Mouse (Mus musculus) heart, embryonic 11.5 days (tissue): Measurements from ENCODE around the gene Jmjd4. TPM values are rescaled to one million over a fixed set of nuclear protein-coding genes. Genes with fewer than 3 reads are reported as not detected.
A peak's percentile ranks its signal among the peaks of the same experiment; 100 is the strongest.

Source experiments
- ATAC-seq: fragments of 200-750 bp; cut with Nextera tagmentation; replicated peaks from 2 replicates; pipeline ENCODE4 v1.8.0; 2017; ENCODE audit warnings: moderate library complexity; ENCODE audit not compliant: insufficient number of reproducible peaks, low FRiP score, low TSS enrichment
- H3K27ac ChIP-seq: fragments of 300-500 bp; sonication (generic); 2 replicates; pipeline ENCODE4 v1.5.1; 2014; ENCODE audit warnings: mild to moderate bottlenecking, low read depth, low read length
- H3K27me3 ChIP-seq: fragments of 300-500 bp; sonication (generic); 2 replicates; pipeline ENCODE4 v1.6.1; 2014; ENCODE audit warnings: mild to moderate bottlenecking, low read length, mixed read lengths; ENCODE audit not compliant: control insufficient read depth, insufficient read depth
- H3K36me3 ChIP-seq: fragments of 300-500 bp; sonication (generic); 2 replicates; pipeline ENCODE4 v1.6.1; 2014; ENCODE audit warnings: mild to moderate bottlenecking, low read length, moderate library complexity, mixed read lengths; ENCODE audit not compliant: control insufficient read depth, insufficient read depth
- H3K4me1 ChIP-seq: fragments of 300-500 bp; sonication (generic); 2 replicates; pipeline ENCODE4 v1.6.1; 2014; ENCODE audit warnings: low read length; ENCODE audit not compliant: control insufficient read depth, insufficient read depth
- H3K4me2 ChIP-seq: fragments of 300-500 bp; sonication (generic); 2 replicates; pipeline ENCODE4 v1.6.1; 2014; ENCODE audit warnings: mild to moderate bottlenecking, moderate library complexity
- H3K4me3 ChIP-seq: fragments of 300-500 bp; sonication (generic); 2 replicates; pipeline ENCODE4 v1.5.1; 2014; ENCODE audit warnings: low read depth, low read length
- H3K9ac ChIP-seq: fragments of 300-500 bp; sonication (generic); 2 replicates; pipeline ENCODE4 v1.6.1; 2014; ENCODE audit warnings: mild to moderate bottlenecking, low read depth, low read length, moderate library complexity
- H3K9me3 ChIP-seq: fragments of 300-500 bp; sonication (generic); replicated peaks from 2 replicates; pipeline ENCODE4 v1.6.1; 2016; ENCODE audit warnings: low read length; ENCODE audit not compliant: control insufficient read depth
- WGBS: fragments of 180-500 bp; shearing (Covaris S2); extraction: QIAGEN DNeasy Blood & Tissue Kit; methylation state at CpG from one replicate; pipeline ENCODE4 v1.1.7; 2014; ENCODE audit not compliant: insufficient replicate concordance; 5-methylcytosine and 5-hydroxymethylcytosine counted together
- polyA plus RNA-seq: library from polyadenylated mRNA; unstranded; fragments of >200 nt; fragmentation: Nextera tagmentation; extraction: Ambion mirVana; gene quantifications from 2 replicates; pipeline ENCODE4 v1.2.1, GENCODE M21; 2014

Gene Jmjd4
- polyA plus RNA-seq, 1 experiment from 2014 or later = 13.0 TPM

GRCm38 (mm10) chr11:59450230-59450771 is 456 bp downstream of the Jmjd4 start:
- Histone ChIP-seq H3K36me3 (peaks cover 9% of the 10 kb centered on the region), H3K4me1 (peaks cover 9% of the 10 kb centered on the region), H3K9ac (peak overlapping the region; percentile 81), H3K4me2 (peak overlapping the region; percentile 86), H3K27me3 (no peaks in the 10 kb centered on the region), H3K9me3 (no peaks in the 10 kb centered on the region), H3K27ac (peak overlapping the region; percentile 51; the same call in 1 of the 2 replicates), H3K4me3 (peak overlapping the region; percentile 77)
- WGBS = under 1% methylated on average over 38 of the region's 38 CpGs
- peak; percentile 63; the same call in 1 of the 2 replicates for ATAC-seq

- Histone ChIP-seq H3K27me3 (no peaks in the 10 kb centered on the region), H3K36me3 (peaks cover 9% of the 10 kb centered on the region), H3K4me1 (peaks cover 9% of the 10 kb centered on the region), H3K4me2 (peak within 1 kb of the TSS; percentile 86), H3K4me3 (peak within 1 kb of the TSS; percentile 77), H3K27ac (peak within 1 kb of the TSS; percentile 51; the same call in 1 of the 2 replicates), H3K9ac (peak within 1 kb of the TSS; percentile 81), H3K9me3 (no peaks in the 10 kb centered on the region)
- WGBS = 56% methylated on average over 4 of the region's 4 CpGs
- no peak for ATAC-seq
Observed at GRCm38 (mm10) chr11:59451086-59451485, 1.2 kb downstream of the Jmjd4 start, which contains the start of gene Snap47. Gene Snap47, minus strand, starts transcription at chr11:59451186.

GRCm38 (mm10) chr11:59456346-59456745 is 6.5 kb downstream of the Jmjd4 start:
- no peak overlapping the region for H3K9ac ChIP-seq
- WGBS = 75% methylated on average over 2 of the region's 2 CpGs
- peaks cover 8% of the 10 kb centered on the region for H3K4me1 ChIP-seq

GRCm38 (mm10) chr11:59456891-59457290 is 7.0 kb downstream of the Jmjd4 start:
- Histone ChIP-seq H3K4me2 (no peak overlapping the region), H3K36me3 (peaks cover 24% of the 10 kb centered on the region), H3K4me1 (peaks cover 7% of the 10 kb centered on the region), H3K27ac (no peak overlapping the region), H3K9ac (no peak overlapping the region), H3K27me3 (no peaks in the 10 kb centered on the region), H3K9me3 (no peaks in the 10 kb centered on the region), H3K4me3 (no peak overlapping the region)
- no peak for ATAC-seq
- 90% methylated on average over 2 of the region's 2 CpGs for WGBS

More at GRCm38 (mm10) chr11:59456346-59456745, 6.5 kb downstream of the Jmjd4 start:
- H3K36me3 ChIP-seq = peaks cover 21% of the 10 kb centered on the region
- H3K9me3 ChIP-seq = no peaks in the 10 kb centered on the region
- H3K4me3 ChIP-seq = no peak overlapping the region
- no peak overlapping the region for H3K27ac ChIP-seq
- no peaks in the 10 kb centered on the region for H3K27me3 ChIP-seq
- no peak overlapping the region for H3K4me2 ChIP-seq
- ATAC-seq = no peak

- Histone ChIP-seq H3K9ac (no peak overlapping the region), H3K27me3 (no peaks in the 10 kb centered on the region), H3K36me3 (peaks cover 38% of the 10 kb centered on the region), H3K9me3 (peaks cover 11% of the 10 kb centered on the region), H3K4me1 (peaks cover 7% of the 10 kb centered on the region), H3K4me3 (no peak overlapping the region), H3K27ac (peak overlapping the region; percentile 83), H3K4me2 (no peak overlapping the region)
- ATAC-seq = peak; percentile 81
- 13% methylated on average over 5 of the region's 5 CpGs for WGBS
Observed at GRCm38 (mm10) chr11:59458973-59459372, 9.1 kb downstream of the Jmjd4 start.

- H3K4me1 ChIP-seq = peaks cover 7% of the 10 kb centered on the region
- H3K9ac ChIP-seq = no peak overlapping the region
- WGBS = 92% methylated on average over 2 of the region's 2 CpGs
- peaks cover 42% of the 10 kb centered on the region for H3K36me3 ChIP-seq
- no peak overlapping the region for H3K4me2 ChIP-seq
- H3K27me3 ChIP-seq = no peaks in the 10 kb centered on the region
- peaks cover 12% of the 10 kb centered on the region for H3K9me3 ChIP-seq
- no peak overlapping the region for H3K4me3 ChIP-seq
- no peak for ATAC-seq
- H3K27ac ChIP-seq = no peak overlapping the region
Observed at GRCm38 (mm10) chr11:59460459-59460858, 10.6 kb downstream of the Jmjd4 start.

- Histone ChIP-seq H3K27ac (peak overlapping the region; percentile 57), H3K9ac (peak overlapping the region; percentile 96), H3K4me3 (peak overlapping the region; percentile 81), H3K4me2 (peak overlapping the region; percentile 91), H3K9me3 (no peaks in the 10 kb centered on the region), H3K36me3 (no peaks in the 10 kb centered on the region), H3K4me1 (peaks cover 4% of the 10 kb centered on the region; the same call in 1 of the 2 replicates), H3K27me3 (no peaks in the 10 kb centered on the region)
- peak; percentile 35; the same call in 1 of the 2 replicates for ATAC-seq
- 5% methylated on average over 37 of the region's 37 CpGs for WGBS
Observed at GRCm38 (mm10) chr11:59471413-59472325, 21.8 kb downstream of the Jmjd4 start.

GRCm38 (mm10) chr11:59472326-59472677 is 22.5 kb downstream of the Jmjd4 start, which contains the start of gene Zfp867:
Gene Zfp867, minus strand, starts transcription at chr11:59472474.
- H3K9ac ChIP-seq = peak within 1 kb of the TSS; percentile 96
- H3K4me2 ChIP-seq = peak within 1 kb of the TSS; percentile 91
- peak within 1 kb of the TSS; percentile 57 for H3K27ac ChIP-seq
- H3K36me3 ChIP-seq = no peaks in the 10 kb centered on the region
- peak within 1 kb of the TSS; percentile 81 for H3K4me3 ChIP-seq
- ATAC-seq = peak; percentile 39; the same call in 1 of the 2 replicates
- H3K27me3 ChIP-seq = no peaks in the 10 kb centered on the region
- under 1% methylated on average over 19 of the region's 19 CpGs for WGBS
- peaks cover 4% of the 10 kb centered on the region; the same call in 1 of the 2 replicates for H3K4me1 ChIP-seq
- H3K9me3 ChIP-seq = no peaks in the 10 kb centered on the region
